Mouse (Mus musculus): Measurements from ENCODE around the gene Tuft1. TPM values are rescaled to one million over a fixed set of nuclear protein-coding genes. Genes with fewer than 3 reads are reported as not detected.
A peak's percentile ranks its signal among the peaks of the same experiment; 100 is the strongest.
"Not testable (repeated sequence)": the region's sequence is repeated elsewhere in the genome, so short reads cannot be mapped to it uniquely, and the experiment has no call there.

The Tuft1 gene
- polyA plus RNA-seq, 1 experiment from 2014 or later: 8.8 TPM

GRCm38 (mm10) chr3:94653967-94654366, 4.7 kb downstream of the Tuft1 start:
- not testable (repeated sequence) for H3K4me1 ChIP-seq (ENCODE audit: insufficient read depth); ATAC-seq (ENCODE audit: insufficient read depth)
- 60% methylated on average over 1 of the region's 1 CpGs for WGBS

GRCm38 (mm10) chr3:94650409-94650808, 8.3 kb downstream of the Tuft1 start:
- no peak overlapping the region for H3K4me3 ChIP-seq (ENCODE audit: low read depth, low read length)
- no peaks in the 10 kb centered on the region for H3K36me3 ChIP-seq (ENCODE audit: insufficient read depth)
- H3K4me1 ChIP-seq (ENCODE audit: insufficient read depth): peaks cover 9% of the 10 kb centered on the region
- no peaks in the 10 kb centered on the region for H3K27me3 ChIP-seq (ENCODE audit: insufficient read depth, low read length)
- no peak overlapping the region for H3K4me2 ChIP-seq
- ATAC-seq (ENCODE audit: insufficient read depth) (no peak), DNase-seq (peak; percentile 7)
- H3K9ac ChIP-seq: no peak overlapping the region
- H3K9me3 ChIP-seq (ENCODE audit: low read depth, low read length): no peaks in the 10 kb centered on the region
- TF ChIP-seq CTCF (IDR thresholded peaks at IDR 0.05; ENCODE audit: low read depth): no peak
- WGBS: 73% methylated on average over 7 of the region's 7 CpGs
- H3K27ac ChIP-seq (ENCODE audit: low read depth): no peak overlapping the region

More at GRCm38 (mm10) chr3:94653967-94654366, 4.7 kb downstream of the Tuft1 start:
- H3K4me3 ChIP-seq (ENCODE audit: low read depth, low read length); H3K27ac ChIP-seq (ENCODE audit: low read depth); DNase-seq; H3K9me3 ChIP-seq (ENCODE audit: low read depth, low read length); H3K4me2 ChIP-seq; H3K9ac ChIP-seq; H3K36me3 ChIP-seq (ENCODE audit: insufficient read depth); H3K27me3 ChIP-seq (ENCODE audit: insufficient read depth, low read length): not testable (repeated sequence)

- no peak overlapping the region for H3K4me3 ChIP-seq (ENCODE audit: low read depth, low read length)
- no peaks in the 10 kb centered on the region for H3K36me3 ChIP-seq (ENCODE audit: insufficient read depth)
- TF ChIP-seq CTCF (IDR thresholded peaks at IDR 0.05; ENCODE audit: low read depth): no peak
- no peak overlapping the region for H3K9ac ChIP-seq
- H3K27ac ChIP-seq (ENCODE audit: low read depth): peak overlapping the region; percentile 73
- peaks cover 9% of the 10 kb centered on the region for H3K4me1 ChIP-seq (ENCODE audit: insufficient read depth)
- no peaks in the 10 kb centered on the region for H3K27me3 ChIP-seq (ENCODE audit: insufficient read depth, low read length)
- DNase-seq (peak; percentile 61), ATAC-seq (ENCODE audit: insufficient read depth) (peak; percentile 91)
- 17% methylated on average over 6 of the region's 6 CpGs for WGBS
- H3K9me3 ChIP-seq (ENCODE audit: low read depth, low read length): no peaks in the 10 kb centered on the region
- peak overlapping the region; percentile 11; the same call in 1 of the 2 replicates for H3K4me2 ChIP-seq
These were observed 9.7 kb downstream of the Tuft1 start for GRCm38 (mm10) chr3:94648755-94649590.

GRCm38 (mm10) chr3:94642495-94643162, 16.0 kb downstream of the Tuft1 start, which contains the start of gene Gm10972:
TSS of gene Gm10972 (plus strand) at chr3:94643112.
- not testable (repeated sequence) for H3K4me3 ChIP-seq (ENCODE audit: low read depth, low read length); H3K9ac ChIP-seq; H3K27ac ChIP-seq (ENCODE audit: low read depth); ATAC-seq (ENCODE audit: insufficient read depth); H3K4me1 ChIP-seq (ENCODE audit: insufficient read depth); H3K4me2 ChIP-seq; H3K36me3 ChIP-seq (ENCODE audit: insufficient read depth); DNase-seq; H3K9me3 ChIP-seq (ENCODE audit: low read depth, low read length); H3K27me3 ChIP-seq (ENCODE audit: insufficient read depth, low read length)
- WGBS: 75% methylated on average over 2 of the region's 2 CpGs

- Histone ChIP-seq H3K9ac (no peak overlapping the region), H3K4me3 (ENCODE audit: low read depth, low read length) (no peak overlapping the region), H3K36me3 (ENCODE audit: insufficient read depth) (no peaks in the 10 kb centered on the region), H3K4me1 (ENCODE audit: insufficient read depth) (no peaks in the 10 kb centered on the region), H3K27ac (ENCODE audit: low read depth) (no peak overlapping the region), H3K27me3 (ENCODE audit: insufficient read depth, low read length) (no peaks in the 10 kb centered on the region), H3K4me2 (no peak overlapping the region), H3K9me3 (ENCODE audit: low read depth, low read length) (no peaks in the 10 kb centered on the region)
- no peak for TF ChIP-seq CTCF (IDR thresholded peaks at IDR 0.05; ENCODE audit: low read depth)
- 67% methylated on average over 3 of the region's 3 CpGs for WGBS
- ATAC-seq (ENCODE audit: insufficient read depth): no peak
- DNase-seq: no peak
These were observed 28.8 kb downstream of the Tuft1 start for GRCm38 (mm10) chr3:94629876-94630275.

GRCm38 (mm10) chr3:94628712-94629111, 30.0 kb downstream of the Tuft1 start:
- no peak overlapping the region for H3K27ac ChIP-seq (ENCODE audit: low read depth)
- TF ChIP-seq CTCF (IDR thresholded peaks at IDR 0.05; ENCODE audit: low read depth): no peak
- 86% methylated on average over 5 of the region's 5 CpGs for WGBS

GRCm38 (mm10) chr3:94624281-94624680, 34.4 kb downstream of the Tuft1 start:
- H3K36me3 ChIP-seq (ENCODE audit: insufficient read depth): no peaks in the 10 kb centered on the region
- H3K4me3 ChIP-seq (ENCODE audit: low read depth, low read length): no peak overlapping the region
- 83% methylated on average over 4 of the region's 4 CpGs for WGBS
- H3K9me3 ChIP-seq (ENCODE audit: low read depth, low read length): no peaks in the 10 kb centered on the region
- no peak overlapping the region for H3K9ac ChIP-seq
- TF ChIP-seq CTCF (IDR thresholded peaks at IDR 0.05; ENCODE audit: low read depth): no peak
- no peaks in the 10 kb centered on the region for H3K27me3 ChIP-seq (ENCODE audit: insufficient read depth, low read length)
- H3K27ac ChIP-seq (ENCODE audit: low read depth): no peak overlapping the region
- ATAC-seq (ENCODE audit: insufficient read depth): no peak
- H3K4me1 ChIP-seq (ENCODE audit: insufficient read depth): no peaks in the 10 kb centered on the region
- no peak overlapping the region for H3K4me2 ChIP-seq
- no peak for DNase-seq

More at GRCm38 (mm10) chr3:94628712-94629111, 30.0 kb downstream of the Tuft1 start:
- no peak overlapping the region for H3K4me2 ChIP-seq
- no peaks in the 10 kb centered on the region for H3K27me3 ChIP-seq (ENCODE audit: insufficient read depth, low read length)
- no peaks in the 10 kb centered on the region for H3K36me3 ChIP-seq (ENCODE audit: insufficient read depth)
- no peak for ATAC-seq (ENCODE audit: insufficient read depth)
- no peak for DNase-seq
- no peak overlapping the region for H3K9ac ChIP-seq
- no peaks in the 10 kb centered on the region for H3K4me1 ChIP-seq (ENCODE audit: insufficient read depth)
- H3K4me3 ChIP-seq (ENCODE audit: low read depth, low read length): no peak overlapping the region
- no peaks in the 10 kb centered on the region for H3K9me3 ChIP-seq (ENCODE audit: low read depth, low read length)
